Mouse (Mus musculus): ENCODE data around the gene Gm20767. TPM values are rescaled to one million over a fixed set of nuclear protein-coding genes. Genes with fewer than 3 reads are reported as not detected.
"Not testable (repeated sequence)": the region's sequence is repeated elsewhere in the genome, so short reads cannot be mapped to it uniquely, and the experiment has no call there.

The Gm20767 gene
- polyA plus RNA-seq, 1 experiment: not detected

GRCm38 (mm10) chr13:120172133-120172532 lies 32.1 kb downstream of the Gm20767 start, which contains the start of gene Gm21818:
Gm21818 (plus strand) TSS chr13:120172433.
- not testable (repeated sequence) for H3K4me3 ChIP-seq (ENCODE audit: extremely low read depth, insufficient read depth, insufficient read length); H3K36me3 ChIP-seq (ENCODE audit: control insufficient read depth, insufficient read depth, low read length); H3K27ac ChIP-seq (ENCODE audit: insufficient read depth, low read length); H3K4me1 ChIP-seq (ENCODE audit: control insufficient read depth, insufficient read depth, insufficient read length); H3K27me3 ChIP-seq (ENCODE audit: control insufficient read depth, insufficient read depth, low read length); DNase-seq (ENCODE audit: low read depth in 1 of 2, low spot score in 2 of 2)
- 90% methylated on average over 4 of the region's 4 CpGs for WGBS

- 0 out of 2 replicates have a peak overlapping the region, but pooled peaks have one; percentile 15 for H3K27ac ChIP-seq (ENCODE audit: insufficient read depth, low read length)
- not testable (repeated sequence) for DNase-seq (ENCODE audit: low read depth in 1 of 2, low spot score in 2 of 2); H3K27me3 ChIP-seq (ENCODE audit: control insufficient read depth, insufficient read depth, low read length); H3K36me3 ChIP-seq (ENCODE audit: control insufficient read depth, insufficient read depth, low read length); H3K4me1 ChIP-seq (ENCODE audit: control insufficient read depth, insufficient read depth, insufficient read length); H3K4me3 ChIP-seq (ENCODE audit: extremely low read depth, insufficient read depth, insufficient read length)
- 14% methylated on average over 7 of the region's 8 CpGs for WGBS
Measured at GRCm38 (mm10) chr13:120196189-120196821, 56.3 kb downstream of the Gm20767 start.

Other genes starting within 250 kb of the Gm20767 start
- not detected in 2 replicates for gene Tcstv1, start 245.5 kb upstream of the Gm20767 start, polyA plus RNA-seq (2012; rRNA removed)
- gene Gm21761, start 211.0 kb upstream of the Gm20767 start, polyA plus RNA-seq (2012; rRNA removed): not detected in 2 replicates
- 0.37 TPM in 1 of 2 replicates, not detected in the other for gene B020031M17Rik, start 189.4 kb upstream of the Gm20767 start, polyA plus RNA-seq (2012; rRNA removed)
- gene Gm36079, start 113.2 kb upstream of the Gm20767 start, polyA plus RNA-seq (2012; rRNA removed): not detected in 2 replicates
- gene Gm21188, start 88.1 kb upstream of the Gm20767 start, polyA plus RNA-seq (2012; rRNA removed): 3.8 and 3.9 TPM in 2 replicates
- gene Gm21818, start 32.2 kb downstream of the Gm20767 start, polyA plus RNA-seq (2012; rRNA removed): not detected in 2 replicates
- gene Gm21762, start 75.7 kb downstream of the Gm20767 start, polyA plus RNA-seq (2012; rRNA removed): 5.0 and 7.0 TPM in 2 replicates
- gene Gm21731, start 98.9 kb downstream of the Gm20767 start, polyA plus RNA-seq (2012; rRNA removed): not detected in 2 replicates
- 0.40 and 0.55 TPM in 2 replicates for gene AF067061, start 122.9 kb downstream of the Gm20767 start, polyA plus RNA-seq (2012; rRNA removed)
- gene BC147527, start 160.1 kb downstream of the Gm20767 start, polyA plus RNA-seq (2012; rRNA removed): 3.7 and 4.2 TPM in 2 replicates
- gene Tcstv3, start 176.6 kb downstream of the Gm20767 start, polyA plus RNA-seq (2012; rRNA removed): not detected in 2 replicates

Data from spleen, adult 2 months (tissue).